Mouse (Mus musculus): Measurements from ENCODE around the gene Foxp1.

- no peak for TF ChIP-seq CTCF (IDR thresholded peaks at IDR 0.05)
- TF ChIP-seq EP300 (IDR thresholded peaks at IDR 0.05): no peak
Observed at GRCm38 (mm10) chr6:99409602-99410001, 112.9 kb downstream of the Foxp1 start.
